Mouse (Mus musculus) layer of hippocampus, adult 8-10 months (tissue): ENCODE measurements around the gene Apela. TPM values are rescaled to one million over a fixed set of nuclear protein-coding genes. Genes with fewer than 3 reads are reported as not detected.
"Not testable (repeated sequence)": the region's sequence is repeated elsewhere in the genome, so short reads cannot be mapped to it uniquely, and the experiment has no call there.

Experiments used
- DNase-seq, 2 experiments: peaks; one replicate each; pipeline ENCODE4 v3.0.0; 2022; ENCODE audit warnings: low spot score in 2 of 2
- total RNA-seq, 4 experiments: library from RNA; stranded (reverse); gene quantifications; 2 replicates each; pipeline ENCODE4 v1.2.4; 2022

Apela gene
- total RNA-seq, 4 experiments from 2014 or later, result not detected

GRCm38 (mm10) chr8:65028959-65029686 lies 8.0 kb downstream of the Apela start:
- no peak for DNase-seq

GRCm38 (mm10) chr8:65022485-65022884 lies 14.7 kb downstream of the Apela start:
- peak; percentile 25 to 79 for DNase-seq

- no peak for DNase-seq
Measured at GRCm38 (mm10) chr8:65018423-65018822, 18.7 kb downstream of the Apela start, which contains the start of the genes Trim61 and Trim60. Gene Trim61, minus strand, starts transcription at chr8:65018523. Gene Trim60, minus strand, starts transcription at chr8:65018584.

- not testable (repeated sequence) for DNase-seq
Measured at GRCm38 (mm10) chr8:65007616-65008015, 29.5 kb downstream of the Apela start.

GRCm38 (mm10) chr8:64998806-64999365 lies 38.2 kb downstream of the Apela start:
- DNase-seq, result no peak

- no peak for DNase-seq
Measured at GRCm38 (mm10) chr8:64987731-64988130, 49.4 kb downstream of the Apela start, which contains the start of gene Trim75. Gene Trim75, minus strand, starts transcription at chr8:64987831.

- no peak for DNase-seq
Measured at GRCm38 (mm10) chr8:64983150-64983897, 53.8 kb downstream of the Apela start.

Other genes starting within 250 kb of the Apela start
- gene Klhl2, start 187.3 kb downstream of the Apela start, total RNA-seq, result 100 to 1,000 TPM; 235 to 318 (median 267) TPM
- gene Tmem192, start 90.2 kb downstream of the Apela start, total RNA-seq, result 10 to 100 TPM; 26.0 to 28.4 (median 28.3) TPM
- gene Trim75, start 49.5 kb downstream of the Apela start, total RNA-seq, result not detected
- not detected for gene Trim61, start 18.8 kb downstream of the Apela start, total RNA-seq
- not detected for gene Trim60, start 18.8 kb downstream of the Apela start, total RNA-seq
- gene Gm10663, start 37.7 kb upstream of the Apela start, total RNA-seq, result not detected
- gene BC030870, start 92.2 kb upstream of the Apela start, total RNA-seq, result not detected